8 mouse cellular contexts compared by ENCODE assay signal in genomic region chr9:59680534-59680875, GRCm38 (mm10). TPM values are rescaled to one million over a fixed set of nuclear protein-coding genes. Genes with fewer than 3 reads are reported as not detected.
DNase-seq lines count a peak whose midpoint lies in the region; ATAC-seq and TF ChIP-seq lines count a peak whose summit lies in the region.

No protein-coding gene starts in this region.

- H3K36me3 ChIP-seq in embryonic facial prominence, embryonic 15.5 days: peaks cover 40% of the 10 kb centered on the region
- peaks cover 23% of the 10 kb centered on the region for H3K36me3 ChIP-seq in intestine, embryonic 15.5 days

- 32% methylated on average over 16 of the region's 16 CpGs for WGBS in lung, adult 2 months
- 9% methylated on average over 16 of the region's 16 CpGs for WGBS in embryonic facial prominence, embryonic 15.5 days
- WGBS in intestine, embryonic 15.5 days: 14% methylated on average over 16 of the region's 16 CpGs

- intact Hi-C loops in left cerebral cortex, postnatal 25 days (cut with DNase I): loop anchor here (2.0 kb wide), 1 partner anchor 24 kb away; the partner anchor contains the start of gene Pkm
- intact Hi-C loops in left cerebral cortex, postnatal 14 days (cut with DNase I): no loop called here

- peak overlapping the region; percentile 48 for H3K4me3 ChIP-seq in lung, adult 2 months (replicated peaks; ENCODE audit: extremely low read depth, low read depth, low read length)
- peak overlapping the region; percentile 50 for H3K4me3 ChIP-seq in embryonic facial prominence, embryonic 15.5 days (replicated peaks)
- peak overlapping the region; percentile 49 for H3K4me3 ChIP-seq in intestine, embryonic 15.5 days (replicated peaks)

- peak overlapping the region; percentile 91 for H3K4me2 ChIP-seq in embryonic facial prominence, embryonic 15.5 days (replicated peaks)
- peak overlapping the region; percentile 97 for H3K4me2 ChIP-seq in intestine, embryonic 15.5 days (replicated peaks)

- 0 out of 2 replicates have a peak overlapping the region, but pooled peaks have one; percentile 16 for H3K9ac ChIP-seq in embryonic facial prominence, embryonic 15.5 days
- peak overlapping the region; percentile 50 for H3K9ac ChIP-seq in intestine, embryonic 15.5 days

- H3K27me3 ChIP-seq in embryonic facial prominence, embryonic 15.5 days: no peaks in the 10 kb centered on the region
- H3K27me3 ChIP-seq in intestine, embryonic 15.5 days (replicated peaks): 0 out of 2 replicates have a peak, but pooled peaks cover 6% of the 10 kb centered on the region

- H3K9me3 ChIP-seq in embryonic facial prominence, embryonic 15.5 days (replicated peaks): no peaks in the 10 kb centered on the region
- H3K9me3 ChIP-seq in intestine, embryonic 15.5 days: no peaks in the 10 kb centered on the region

- TF ChIP-seq CTCF in lung, adult 2 months (IDR thresholded peaks at IDR 0.05; ENCODE audit: insufficient read depth, low read length): no peak

- DNase-seq in lung, adult 2 months: no peak
- DNase-seq in lung, postnatal 25 days (ENCODE audit: low spot score): no peak
- peak; percentile 43 for DNase-seq in neural tube, embryonic 10.5 days (ENCODE audit: extremely low spot score, low spot score)
- DNase-seq in adrenal gland, postnatal 4 days (ENCODE audit: low spot score in 2 of 2): no peak
- no peak for DNase-seq in left cerebral cortex, postnatal 25 days (ENCODE audit: low spot score in 2 of 2)
- no peak for DNase-seq in left cerebral cortex, postnatal 14 days (ENCODE audit: low spot score in 2 of 2)

- peak; percentile 25; the same call in 1 of the 2 replicates for ATAC-seq in embryonic facial prominence, embryonic 15.5 days (ENCODE audit: insufficient number of reproducible peaks, low FRiP score, low TSS enrichment, low read depth)
- ATAC-seq in intestine, embryonic 15.5 days: peak; percentile 57

- TF ChIP-seq POLR2A in lung, adult 2 months (IDR thresholded peaks at IDR 0.05; ENCODE audit: borderline replicate concordance, extremely low read depth, low read depth, low read length): no peak

- peak overlapping the region; percentile 76 for H3K27ac ChIP-seq in embryonic facial prominence, embryonic 15.5 days (replicated peaks)
- no peak overlapping the region for H3K27ac ChIP-seq in intestine, embryonic 15.5 days

- no peaks in the 10 kb centered on the region for H3K4me1 ChIP-seq in lung, adult 2 months (ENCODE audit: control insufficient read depth, insufficient read depth, low read length)
- H3K4me1 ChIP-seq in embryonic facial prominence, embryonic 15.5 days: peaks cover 14% of the 10 kb centered on the region
- peaks cover 14% of the 10 kb centered on the region; the same call in 1 of the 2 replicates for H3K4me1 ChIP-seq in intestine, embryonic 15.5 days (replicated peaks)

RNA-seq across cellular contexts. Expression of gene Gramd2, which starts 0.6 kb away (rescaled TPM):
- 113 and 115 TPM in 2 replicates for polyA plus RNA-seq in lung, adult 2 months (2012; rRNA removed)
- polyA plus RNA-seq in embryonic facial prominence, embryonic 15.5 days (2015; fragmentation: Nextera tagmentation; extraction: Ambion mirVana): 6.6 and 7.6 TPM in 2 replicates
- 1.0 and 1.6 TPM in 2 replicates for polyA plus RNA-seq in intestine, embryonic 15.5 days (2015; fragmentation: Nextera tagmentation; extraction: Ambion mirVana)
- total RNA-seq in adrenal gland, postnatal 4 days (2021): under 1 TPM; 0.28 to 0.42 TPM
- 10 to 100 TPM in 1 of 2 experiments, 1 to 10 TPM in 1; 9.9 to 10.7 TPM for total RNA-seq in left cerebral cortex, postnatal 25 days (2021)
- 10 to 100 TPM in 1 of 2 experiments, 1 to 10 TPM in 1; 9.6 to 11.0 TPM for total RNA-seq in left cerebral cortex, postnatal 14 days (2021)

RNA-seq across cellular contexts. Expression of gene Pkm, which starts 24.3 kb away (rescaled TPM):
- 559 and 708 TPM in 2 replicates for polyA plus RNA-seq in lung, adult 2 months (2012; rRNA removed)
- 1,163 and 1,229 TPM in 2 replicates for polyA plus RNA-seq in embryonic facial prominence, embryonic 15.5 days (2015; fragmentation: Nextera tagmentation; extraction: Ambion mirVana)
- polyA plus RNA-seq in intestine, embryonic 15.5 days (2015; fragmentation: Nextera tagmentation; extraction: Ambion mirVana): 1,208 and 1,228 TPM in 2 replicates
- 100 to 1,000 TPM; 351 to 370 TPM for total RNA-seq in adrenal gland, postnatal 4 days (2021)
- 1,000 to 10,000 TPM; 1,173 to 1,205 TPM for total RNA-seq in left cerebral cortex, postnatal 25 days (2021)
- total RNA-seq in left cerebral cortex, postnatal 14 days (2021): 100 to 1,000 TPM; 876 TPM

Comparison
In these comparisons a context has a peak if more than half of its experiments do, and no peak if none do; other contexts are left out.
1. RNA of gene Gramd2, which starts 0.6 kb away (total RNA-seq): 9.6 to 11.0 TPM in left cerebral cortex, postnatal 14 days and 9.9 to 10.7 TPM in left cerebral cortex, postnatal 25 days; 0.28 to 0.42 TPM in adrenal gland, postnatal 4 days; every median in the first group is over 4 times any median in the second.
2. Peak in every context shown above with its lines, with median percentiles within 50 percentile points of each other: H3K4me3 ChIP-seq.